Mouse (Mus musculus) bone marrow macrophage, adult 2 months (primary cell): ENCODE data around the gene Ankdd1a.

ENCODE experiments used
- CTCF ChIP-seq: IDR thresholded peaks from 2 replicates; pipeline ENCODE4 v1.5.1; 2012; ENCODE audit warnings: low read depth, mild to moderate bottlenecking, low read length, moderate library complexity
- POLR2A ChIP-seq: IDR thresholded peaks from 2 replicates; pipeline ENCODE4 v1.6.1; 2012; ENCODE audit warnings: mild to moderate bottlenecking, low read depth, low read length, borderline replicate concordance

DNA sequence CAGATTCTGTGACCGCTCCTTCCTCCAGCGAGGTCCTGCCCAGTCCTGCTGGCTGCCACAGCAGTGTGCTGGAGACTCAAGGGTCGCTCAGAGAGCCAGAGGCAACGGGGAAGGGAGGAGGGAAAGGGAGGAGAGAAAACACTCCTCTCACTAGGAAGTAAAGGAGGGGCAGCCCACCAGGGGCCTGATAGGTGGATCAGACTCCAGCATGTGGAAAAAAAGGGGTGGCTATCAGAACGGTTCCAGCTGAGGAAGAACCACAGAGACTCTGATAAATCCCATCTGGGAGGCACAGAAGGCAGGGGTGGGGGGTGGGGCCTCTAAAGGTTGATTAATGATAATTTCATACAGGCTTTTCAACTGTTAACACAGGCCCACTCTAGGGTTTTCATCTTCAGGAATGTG lies 35.0 kb upstream of the Ankdd1a start:
- no peak for TF ChIP-seq POLR2A
- no peak for TF ChIP-seq CTCF
